Mouse (Mus musculus): Measurements from ENCODE around the gene Rnf216.

GRCm38 (mm10) chr5:142950405-142950804, 162.4 kb downstream of the Rnf216 start:
- TF ChIP-seq CTCF (IDR thresholded peaks at IDR 0.05; ENCODE audit: control insufficient read depth, insufficient read depth, insufficient read length) (no peak), MYOD1 (IDR thresholded peaks at IDR 0.05; ENCODE audit: control insufficient read depth, insufficient read length, low read depth) (no peak), USF1 (IDR thresholded peaks at IDR 0.05; ENCODE audit: low read depth) (no peak), MYOG (IDR thresholded peaks at IDR 0.05; ENCODE audit: control insufficient read depth, extremely low read depth, insufficient read length) (no peak), MAX (IDR thresholded peaks at IDR 0.05) (no peak)

Data from C2C12 (cell line).